Mouse (Mus musculus) myocyte (in vitro differentiated cells): Measurements from ENCODE around the gene Rbm39. TPM values are rescaled to one million over a fixed set of nuclear protein-coding genes. Genes with fewer than 3 reads are reported as not detected.
A peak's percentile ranks its signal among the peaks of the same experiment; 100 is the strongest.

ENCODE experiments used
- H3K27me3 ChIP-seq: one replicate; pipeline ENCODE4 v1.6.1; 2011; ENCODE audit not compliant: control insufficient read depth, insufficient read depth, insufficient read length
- H3K36me3 ChIP-seq: one replicate; pipeline ENCODE4 v1.6.1; 2011; ENCODE audit not compliant: control insufficient read depth, insufficient read depth
- H3K4me2 ChIP-seq: one replicate; pipeline ENCODE4 v1.6.1; 2011; ENCODE audit warnings: low read depth, control low read depth
- H3K4me3 ChIP-seq: one replicate; pipeline ENCODE4 v1.5.1; 2011; ENCODE audit warnings: mild to moderate bottlenecking, control low read depth, moderate library complexity
- H3K79me2 ChIP-seq: one replicate; pipeline ENCODE4 v1.6.1; 2011; ENCODE audit not compliant: control insufficient read depth, insufficient read depth
- H3ac ChIP-seq: one replicate; pipeline ENCODE4 v1.6.1; 2011; ENCODE audit not compliant: control insufficient read depth, insufficient read length
- CEBPB ChIP-seq: IDR thresholded peaks from 2 replicates; pipeline ENCODE4 v1.6.1; 2011; ENCODE audit warnings: mild to moderate bottlenecking, moderate library complexity; ENCODE audit not compliant: poor library complexity, insufficient read depth, severe bottlenecking
- E2F4 ChIP-seq: IDR thresholded peaks from one replicate; pipeline ENCODE4 v1.6.1; 2011; ENCODE audit warnings: mild to moderate bottlenecking, control low read depth, moderate library complexity; ENCODE audit not compliant: insufficient read depth
- MAX ChIP-seq: IDR thresholded peaks from one replicate; pipeline ENCODE4 v1.6.1; 2011; ENCODE audit warnings: low read depth, mild to moderate bottlenecking, control low read depth
- MYOD1 ChIP-seq, 3 experiments: IDR thresholded peaks; one replicate each; pipeline ENCODE4 v1.6.1; 2011; ENCODE audit warnings: control low read depth in 2 of 3, low read depth in 2 of 3, mild to moderate bottlenecking in 2 of 3, moderate library complexity in 1 of 3; ENCODE audit not compliant: insufficient read length in 2 of 3, control insufficient read depth in 1 of 3
- MYOG ChIP-seq, 3 experiments: IDR thresholded peaks; one replicate each; pipeline ENCODE4 v1.6.1; 2011; ENCODE audit warnings: control low read depth in 2 of 3, low read depth in 2 of 3, mild to moderate bottlenecking in 2 of 3; ENCODE audit not compliant: insufficient read length in 2 of 3, control insufficient read depth in 1 of 3, insufficient read depth in 1 of 3
- POLR2A ChIP-seq: IDR thresholded peaks from one replicate; pipeline ENCODE4 v1.6.1; 2011; ENCODE audit warnings: low read depth, mild to moderate bottlenecking, control low read depth, moderate library complexity; ENCODE audit not compliant: insufficient read length
- POLR2AphosphoS2 ChIP-seq: IDR thresholded peaks from one replicate; pipeline ENCODE4 v1.6.1; 2011; ENCODE audit warnings: low read depth, control low read depth; ENCODE audit not compliant: insufficient read length
- REST ChIP-seq: IDR thresholded peaks from one replicate; pipeline ENCODE4 v1.6.1; 2011; ENCODE audit warnings: mild to moderate bottlenecking, control low read depth, moderate library complexity; ENCODE audit not compliant: insufficient read depth, insufficient read length
- SRF ChIP-seq: IDR thresholded peaks from one replicate; pipeline ENCODE4 v1.6.1; 2011; ENCODE audit warnings: low read depth; ENCODE audit not compliant: control insufficient read depth, insufficient read length
- TCF12 ChIP-seq: IDR thresholded peaks from one replicate; pipeline ENCODE4 v1.6.1; 2011; ENCODE audit warnings: mild to moderate bottlenecking, control low read depth; ENCODE audit not compliant: poor library complexity, insufficient read depth, severe bottlenecking
- TCF3 ChIP-seq: IDR thresholded peaks from one replicate; pipeline ENCODE4 v1.6.1; 2011; ENCODE audit warnings: low read depth, control low read depth; ENCODE audit not compliant: insufficient read length
- USF1 ChIP-seq: IDR thresholded peaks from one replicate; pipeline ENCODE4 v1.6.1; 2011; ENCODE audit warnings: low read depth, mild to moderate bottlenecking, control low read depth, moderate library complexity
- polyA plus RNA-seq: library from polyadenylated mRNA; unstranded; fragments of >200 nt; fragmentation: generic; extraction: Trizol; gene quantifications from one replicate; pipeline ENCODE4 v1.2.1, GENCODE M21; 2012; ENCODE audit warnings: missing spikeins

The Rbm39 gene
- 53.7 TPM for polyA plus RNA-seq

DNA sequence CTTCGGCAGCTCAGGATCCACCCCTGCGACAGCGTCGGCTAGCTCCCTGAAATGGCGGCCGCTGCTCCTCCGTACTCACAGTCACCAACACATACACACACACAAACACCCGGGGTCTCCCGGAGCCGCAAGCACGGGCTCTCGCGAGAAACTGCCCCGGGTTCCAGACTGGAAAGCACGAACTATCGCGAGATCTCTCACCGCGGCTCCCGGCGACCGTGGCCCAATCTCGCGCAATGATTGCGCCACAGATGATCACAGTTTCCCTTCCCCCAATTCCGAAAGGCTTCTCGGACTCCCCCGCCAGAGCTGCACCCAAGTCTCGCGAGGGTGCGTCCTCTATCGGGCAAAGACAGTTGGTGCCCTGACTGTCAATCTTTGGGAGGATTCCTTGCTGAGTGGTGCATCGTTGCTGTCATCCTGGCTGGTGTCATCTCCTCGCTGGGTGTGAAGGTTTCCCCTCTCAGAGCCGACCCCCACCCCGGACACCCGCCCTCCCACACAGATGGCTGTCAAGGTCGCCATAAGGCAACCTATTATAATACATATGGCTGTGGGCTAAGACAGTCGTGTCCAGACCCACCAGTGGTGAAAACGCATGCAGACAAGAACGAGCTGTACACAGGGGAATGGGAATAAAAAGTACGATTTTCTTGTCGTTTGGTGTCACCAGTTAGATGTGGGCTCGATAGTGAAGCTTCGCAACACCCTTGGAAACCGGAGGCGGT lies at the start of gene Rbm39:
Rbm39 (minus strand) TSS at position 145 of the 728 bp plus-strand sequence.
- H3K27me3 ChIP-seq: no peaks in the 10 kb centered on the region
- peak within 1 kb of the TSS; percentile 97 for H3K4me3 ChIP-seq
- H3ac ChIP-seq: peak within 1 kb of the TSS; percentile 77
- peak within 1 kb of the TSS; percentile 96 for H3K4me2 ChIP-seq
- TF ChIP-seq MYOD1 (IDR thresholded peaks at IDR 0.05; ENCODE audit: control insufficient read depth in 1 of 3, insufficient read length in 2 of 3, low read depth in 2 of 3): peak in 2 of 3 experiments; percentile 45 to 46
- no peak for TF ChIP-seq TCF3
- TF ChIP-seq CEBPB: peak; percentile 98
- peak; percentile 26 for TF ChIP-seq SRF
- TF ChIP-seq POLR2A: peak; percentile 74
- peak; percentile 94 for TF ChIP-seq POLR2AphosphoS2
- H3K36me3 ChIP-seq: peaks cover 37% of the 10 kb centered on the region
- H3K79me2 ChIP-seq: peaks cover 54% of the 10 kb centered on the region

DNA sequence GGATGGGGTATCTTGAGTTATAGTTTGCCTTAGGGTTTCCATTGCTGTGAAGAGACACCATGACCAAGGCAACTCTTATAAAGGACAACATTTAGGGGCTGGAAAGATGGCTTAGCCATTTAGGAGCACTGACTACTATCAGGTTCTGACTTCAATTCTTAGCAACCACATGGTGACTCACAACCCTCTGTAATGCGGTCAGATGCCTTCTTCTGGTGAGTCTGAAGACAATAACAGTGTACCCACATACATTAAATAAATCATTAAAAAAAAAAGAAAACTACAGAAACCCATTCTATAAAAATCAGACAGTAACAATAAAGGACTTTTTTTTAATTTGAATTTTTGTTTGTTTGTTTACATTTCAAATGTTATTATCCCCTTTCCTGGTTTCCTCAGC lies 49.1 kb upstream of the Rbm39 start:
- Histone ChIP-seq H3K79me2 (peaks cover 72% of the 10 kb centered on the region), H3ac (no peak overlapping the region), H3K4me2 (no peak overlapping the region), H3K4me3 (no peak overlapping the region), H3K36me3 (peaks cover 16% of the 10 kb centered on the region), H3K27me3 (no peaks in the 10 kb centered on the region)
- no peak for TF ChIP-seq POLR2AphosphoS2
- peak; percentile 25 for TF ChIP-seq USF1

DNA sequence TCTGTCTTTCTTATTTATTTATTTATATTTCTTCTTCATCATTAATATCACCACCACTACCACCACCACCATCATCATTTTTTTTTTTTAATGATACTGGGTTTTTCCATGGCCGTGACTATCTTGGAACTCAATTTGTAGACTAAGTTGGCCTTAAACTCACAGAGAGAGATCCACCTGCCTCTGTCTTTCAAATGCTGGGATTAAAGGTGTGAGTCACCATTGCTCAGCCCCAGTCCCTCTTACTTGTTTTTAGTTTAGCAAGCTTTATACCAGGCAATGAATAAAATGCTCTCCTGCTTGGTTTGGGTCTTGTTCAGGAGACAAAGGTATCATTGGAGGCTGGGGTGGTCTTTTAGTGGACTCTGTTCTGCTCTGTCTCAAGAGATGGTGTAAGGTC lies 47.7 kb upstream of the Rbm39 start:
- no peak overlapping the region for H3K4me3 ChIP-seq
- no peaks in the 10 kb centered on the region for H3K27me3 ChIP-seq
- peaks cover 19% of the 10 kb centered on the region for H3K36me3 ChIP-seq
- no peak overlapping the region for H3ac ChIP-seq
- H3K79me2 ChIP-seq: peaks cover 63% of the 10 kb centered on the region
- H3K4me2 ChIP-seq: peak overlapping the region; percentile 42
- TF ChIP-seq TCF3 (no peak), POLR2AphosphoS2 (no peak), MYOG (IDR thresholded peaks at IDR 0.05; ENCODE audit: control insufficient read depth in 1 of 3, insufficient read depth in 1 of 3, insufficient read length in 2 of 3, low read depth in 2 of 3) (no peak), POLR2A (no peak), REST (no peak), MYOD1 (IDR thresholded peaks at IDR 0.05; ENCODE audit: control insufficient read depth in 1 of 3, insufficient read length in 2 of 3, low read depth in 2 of 3) (peak; percentile 89 to 95 (median 93)), USF1 (no peak), MAX (no peak), E2F4 (no peak), CEBPB (no peak), SRF (no peak), TCF12 (peak; percentile 42)

DNA sequence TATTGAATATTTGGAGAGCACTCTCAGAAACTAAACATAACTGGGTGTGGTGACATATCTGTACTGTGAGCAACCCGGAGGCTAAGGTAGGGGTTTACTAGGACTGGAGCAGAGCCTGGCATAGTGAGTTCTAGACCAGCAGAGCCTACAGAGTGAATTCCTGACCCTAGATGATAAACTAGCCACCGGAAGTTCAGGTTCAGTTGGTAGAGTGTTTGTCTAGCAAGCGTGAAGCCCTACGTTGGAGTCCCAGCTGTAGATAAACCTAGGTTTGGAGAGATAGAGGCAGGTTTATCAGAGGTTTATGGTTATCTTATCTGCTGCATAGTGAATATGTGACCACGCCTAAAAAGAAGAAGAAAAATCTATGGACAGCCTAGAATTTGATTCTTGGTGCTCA lies 44.0 kb upstream of the Rbm39 start:
- Histone ChIP-seq H3ac (no peak overlapping the region), H3K36me3 (peaks cover 24% of the 10 kb centered on the region), H3K4me3 (no peak overlapping the region), H3K79me2 (peaks cover 57% of the 10 kb centered on the region), H3K27me3 (no peaks in the 10 kb centered on the region), H3K4me2 (no peak overlapping the region)
- TF ChIP-seq TCF12 (no peak), POLR2A (no peak), SRF (no peak)

DNA sequence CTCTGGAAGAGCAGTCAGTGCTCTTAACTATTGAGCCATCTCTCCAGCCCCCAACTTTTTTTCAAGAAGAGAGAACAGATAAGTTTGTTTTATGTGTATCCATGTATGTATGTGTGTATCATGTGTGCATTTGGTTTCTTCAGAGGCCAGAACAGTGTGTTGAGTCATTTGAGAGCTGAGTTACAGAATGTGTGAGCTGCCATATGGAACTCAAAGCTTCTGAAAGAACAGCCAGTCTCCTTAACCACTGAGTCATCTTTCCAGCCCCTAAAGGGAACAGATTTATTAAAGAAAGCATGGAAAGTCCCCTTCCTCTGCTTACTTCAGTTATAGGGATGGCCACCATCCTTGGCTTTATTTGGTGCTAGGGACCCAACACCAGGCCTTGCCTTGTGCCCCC lies 42.1 kb upstream of the Rbm39 start:
- peaks cover 24% of the 10 kb centered on the region for H3K36me3 ChIP-seq
- peaks cover 63% of the 10 kb centered on the region for H3K79me2 ChIP-seq
- TF ChIP-seq POLR2AphosphoS2 (no peak), MAX (no peak), MYOG (IDR thresholded peaks at IDR 0.05; ENCODE audit: control insufficient read depth in 1 of 3, insufficient read depth in 1 of 3, insufficient read length in 2 of 3, low read depth in 2 of 3) (no peak), CEBPB (no peak), MYOD1 (IDR thresholded peaks at IDR 0.05; ENCODE audit: control insufficient read depth in 1 of 3, insufficient read length in 2 of 3, low read depth in 2 of 3) (no peak)
- H3K4me2 ChIP-seq: no peak overlapping the region
- no peaks in the 10 kb centered on the region for H3K27me3 ChIP-seq
- no peak overlapping the region for H3ac ChIP-seq
- H3K4me3 ChIP-seq: no peak overlapping the region
